Mouse (Mus musculus): ENCODE results near the gene Gm11549. TPM values are rescaled to one million over a fixed set of nuclear protein-coding genes. Genes with fewer than 3 reads are reported as not detected.

Gm11549 gene
- polyA plus RNA-seq, 1 experiment: 0.19 TPM

GRCm38 (mm10) chr3:36499418-36499817 lies 22.2 kb downstream of the Gm11549 start:
- Histone ChIP-seq H3K36me3 (ENCODE audit: control insufficient read depth, insufficient read depth, low read length) (no peaks in the 10 kb centered on the region), H3K27ac (ENCODE audit: control insufficient read depth, insufficient read depth, low read depth, low read length) (no peak overlapping the region), H3K27me3 (ENCODE audit: control insufficient read depth, insufficient read depth, low read length) (no peaks in the 10 kb centered on the region), H3K4me1 (ENCODE audit: control insufficient read depth, insufficient read depth, low read length) (peaks cover 4% of the 10 kb centered on the region), H3K4me3 (ENCODE audit: control insufficient read depth, low read depth, low read length) (no peak overlapping the region)
- no peak for TF ChIP-seq POLR2A (IDR thresholded peaks at IDR 0.05; ENCODE audit: control insufficient read depth, low read depth, low read length)
- TF ChIP-seq CTCF (IDR thresholded peaks at IDR 0.05; ENCODE audit: control insufficient read depth, insufficient read depth, insufficient replicate concordance, low read depth, low read length): no peak

- Histone ChIP-seq H3K4me3 (ENCODE audit: control insufficient read depth, low read depth, low read length) (no peak overlapping the region), H3K4me1 (ENCODE audit: control insufficient read depth, insufficient read depth, low read length) (peaks cover 4% of the 10 kb centered on the region), H3K27me3 (ENCODE audit: control insufficient read depth, insufficient read depth, low read length) (no peaks in the 10 kb centered on the region), H3K36me3 (ENCODE audit: control insufficient read depth, insufficient read depth, low read length) (no peaks in the 10 kb centered on the region), H3K27ac (ENCODE audit: control insufficient read depth, insufficient read depth, low read depth, low read length) (no peak overlapping the region)
- TF ChIP-seq POLR2A (IDR thresholded peaks at IDR 0.05; ENCODE audit: control insufficient read depth, low read depth, low read length) (no peak), CTCF (IDR thresholded peaks at IDR 0.05; ENCODE audit: control insufficient read depth, insufficient read depth, insufficient replicate concordance, low read depth, low read length) (no peak)
Measured at GRCm38 (mm10) chr3:36498224-36498623, 23.4 kb downstream of the Gm11549 start.

GRCm38 (mm10) chr3:36496746-36497145 lies 24.9 kb downstream of the Gm11549 start:
- H3K36me3 ChIP-seq (ENCODE audit: control insufficient read depth, insufficient read depth, low read length): no peaks in the 10 kb centered on the region
- peaks cover 4% of the 10 kb centered on the region for H3K4me1 ChIP-seq (ENCODE audit: control insufficient read depth, insufficient read depth, low read length)
- H3K27me3 ChIP-seq (ENCODE audit: control insufficient read depth, insufficient read depth, low read length): no peaks in the 10 kb centered on the region
- TF ChIP-seq POLR2A (IDR thresholded peaks at IDR 0.05; ENCODE audit: control insufficient read depth, low read depth, low read length) (no peak), CTCF (IDR thresholded peaks at IDR 0.05; ENCODE audit: control insufficient read depth, insufficient read depth, insufficient replicate concordance, low read depth, low read length) (peak; percentile 45; the same call in 1 of the 2 replicates)
- no peak overlapping the region for H3K4me3 ChIP-seq (ENCODE audit: control insufficient read depth, low read depth, low read length)
- no peak overlapping the region for H3K27ac ChIP-seq (ENCODE audit: control insufficient read depth, insufficient read depth, low read depth, low read length)

- H3K36me3 ChIP-seq (ENCODE audit: control insufficient read depth, insufficient read depth, low read length): no peaks in the 10 kb centered on the region
- TF ChIP-seq CTCF (IDR thresholded peaks at IDR 0.05; ENCODE audit: control insufficient read depth, insufficient read depth, insufficient replicate concordance, low read depth, low read length): no peak
- TF ChIP-seq POLR2A (IDR thresholded peaks at IDR 0.05; ENCODE audit: control insufficient read depth, low read depth, low read length): no peak
- H3K4me1 ChIP-seq (ENCODE audit: control insufficient read depth, insufficient read depth, low read length): peaks cover 4% of the 10 kb centered on the region
- H3K4me3 ChIP-seq (ENCODE audit: control insufficient read depth, low read depth, low read length): no peak overlapping the region
- H3K27me3 ChIP-seq (ENCODE audit: control insufficient read depth, insufficient read depth, low read length): no peaks in the 10 kb centered on the region
- H3K27ac ChIP-seq (ENCODE audit: control insufficient read depth, insufficient read depth, low read depth, low read length): no peak overlapping the region
Measured at GRCm38 (mm10) chr3:36496273-36496672, 25.3 kb downstream of the Gm11549 start.

- peak overlapping the region; percentile 26 for H3K4me3 ChIP-seq (ENCODE audit: control insufficient read depth, low read depth, low read length)
- H3K4me1 ChIP-seq (ENCODE audit: control insufficient read depth, insufficient read depth, low read length): peaks cover 4% of the 10 kb centered on the region
- TF ChIP-seq CTCF (IDR thresholded peaks at IDR 0.05; ENCODE audit: control insufficient read depth, insufficient read depth, insufficient replicate concordance, low read depth, low read length) (peak; percentile 88), POLR2A (IDR thresholded peaks at IDR 0.05; ENCODE audit: control insufficient read depth, low read depth, low read length) (no peak)
- H3K27me3 ChIP-seq (ENCODE audit: control insufficient read depth, insufficient read depth, low read length): no peaks in the 10 kb centered on the region
- no peak overlapping the region for H3K27ac ChIP-seq (ENCODE audit: control insufficient read depth, insufficient read depth, low read depth, low read length)
- no peaks in the 10 kb centered on the region for H3K36me3 ChIP-seq (ENCODE audit: control insufficient read depth, insufficient read depth, low read length)
Measured at GRCm38 (mm10) chr3:36495436-36495835, 26.2 kb downstream of the Gm11549 start.

GRCm38 (mm10) chr3:36494613-36495012 lies 27.0 kb downstream of the Gm11549 start:
- peaks cover 4% of the 10 kb centered on the region for H3K4me1 ChIP-seq (ENCODE audit: control insufficient read depth, insufficient read depth, low read length)
- no peak overlapping the region for H3K27ac ChIP-seq (ENCODE audit: control insufficient read depth, insufficient read depth, low read depth, low read length)

GRCm38 (mm10) chr3:36493641-36494283 lies 27.9 kb downstream of the Gm11549 start:
- Histone ChIP-seq H3K4me1 (ENCODE audit: control insufficient read depth, insufficient read depth, low read length) (peaks cover 4% of the 10 kb centered on the region), H3K4me3 (ENCODE audit: control insufficient read depth, low read depth, low read length) (peak overlapping the region; percentile 42), H3K27me3 (ENCODE audit: control insufficient read depth, insufficient read depth, low read length) (no peaks in the 10 kb centered on the region), H3K27ac (ENCODE audit: control insufficient read depth, insufficient read depth, low read depth, low read length) (no peak overlapping the region), H3K36me3 (ENCODE audit: control insufficient read depth, insufficient read depth, low read length) (no peaks in the 10 kb centered on the region)
- TF ChIP-seq POLR2A (IDR thresholded peaks at IDR 0.05; ENCODE audit: control insufficient read depth, low read depth, low read length): no peak
- TF ChIP-seq CTCF (IDR thresholded peaks at IDR 0.05; ENCODE audit: control insufficient read depth, insufficient read depth, insufficient replicate concordance, low read depth, low read length): no peak

More at GRCm38 (mm10) chr3:36494613-36495012, 27.0 kb downstream of the Gm11549 start:
- Histone ChIP-seq H3K4me3 (ENCODE audit: control insufficient read depth, low read depth, low read length) (peak overlapping the region; percentile 7; the same call in 1 of the 2 replicates), H3K36me3 (ENCODE audit: control insufficient read depth, insufficient read depth, low read length) (no peaks in the 10 kb centered on the region), H3K27me3 (ENCODE audit: control insufficient read depth, insufficient read depth, low read length) (no peaks in the 10 kb centered on the region)
- TF ChIP-seq POLR2A (IDR thresholded peaks at IDR 0.05; ENCODE audit: control insufficient read depth, low read depth, low read length) (no peak), CTCF (IDR thresholded peaks at IDR 0.05; ENCODE audit: control insufficient read depth, insufficient read depth, insufficient replicate concordance, low read depth, low read length) (no peak)
